Mouse (Mus musculus) neutrophil, adult 83 days (primary cell): ENCODE results near the gene Aacs. TPM values are rescaled to one million over a fixed set of nuclear protein-coding genes. Genes with fewer than 3 reads are reported as not detected.

Source experiments
- total RNA-seq, 2 experiments: library from RNA; stranded (reverse); gene quantifications; one replicate each; pipeline ENCODE4 v1.2.4; 2023

The Aacs gene
- total RNA-seq: 10 to 100 TPM; 46.6 to 46.7 TPM

DNA sequence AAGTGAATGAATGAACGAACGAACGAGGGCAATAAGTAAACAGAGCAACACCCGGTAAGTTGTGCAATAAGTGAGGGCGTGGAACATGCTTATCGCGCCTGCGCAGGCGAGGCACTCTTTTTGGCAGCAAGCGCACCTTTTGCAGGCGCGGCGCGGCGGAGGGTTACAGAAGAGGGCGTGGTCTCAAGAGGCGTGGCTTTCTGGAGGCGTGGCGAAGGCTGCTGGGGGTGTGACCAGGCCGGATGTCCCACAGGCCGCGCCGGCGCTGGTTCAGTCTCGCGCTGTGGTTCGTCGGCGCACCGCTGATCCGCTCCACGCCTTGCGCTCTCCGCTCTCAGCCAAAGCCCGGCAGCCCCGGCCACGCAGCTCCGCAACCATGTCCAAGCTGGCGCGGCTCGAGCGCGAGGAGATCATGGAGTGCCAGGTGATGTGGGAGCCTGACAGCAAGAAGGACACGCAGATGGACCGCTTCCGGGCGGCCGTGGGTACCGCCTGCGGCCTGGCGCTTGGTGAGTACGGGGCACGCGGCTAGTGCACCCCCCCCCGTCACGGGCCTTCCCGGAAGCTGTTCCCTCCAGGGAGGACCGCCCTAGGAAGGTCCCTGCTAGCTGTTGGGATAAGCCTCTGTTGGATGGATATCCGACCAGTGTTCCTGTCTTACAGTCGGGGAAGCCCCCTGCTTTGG, at the start of gene Aacs:
Gene Aacs (plus strand): TSS at position 214 of the 685 bp plus-strand sequence.

GRCm38 (mm10) chr5:125433793-125434337, 41.7 kb upstream of the Aacs start, which contains the start of gene Dhx37:
Dhx37 (minus strand) TSS chr5:125434121.

GRCm38 (mm10) chr5:125441234-125442114, 34.1 kb upstream of the Aacs start, which contains the start of gene Bri3bp:
Bri3bp (plus strand) TSS chr5:125441568.

DNA sequence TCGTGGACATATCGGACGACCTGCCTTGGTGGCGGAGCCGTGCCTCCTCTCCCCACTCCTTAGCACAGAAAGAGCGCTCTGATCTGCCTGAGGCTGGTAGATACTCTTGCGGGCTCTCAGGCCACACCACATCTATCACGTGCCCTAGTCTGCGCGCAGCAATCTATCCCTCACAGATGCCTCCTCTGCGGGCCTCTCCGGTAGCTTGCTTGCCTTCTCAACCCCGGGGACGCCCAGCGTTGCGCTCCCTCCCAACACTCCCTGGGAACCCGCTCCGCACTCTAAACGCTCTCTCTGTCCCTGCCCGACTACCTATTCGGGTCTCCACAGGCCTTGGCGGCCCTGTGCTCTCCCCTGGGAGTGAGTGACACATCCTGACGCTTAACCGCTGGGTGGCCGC, 56.0 kb downstream of the Aacs start, which contains the start of gene Tmem132b:
Gene Tmem132b (plus strand): TSS at position 141 of the 400 bp plus-strand sequence.

Other genes starting within 250 kb of the Aacs start
- gene Scarb1, start 134.7 kb upstream of the Aacs start, total RNA-seq: 10 to 100 TPM; 59.4 to 67.0 TPM
- 1 to 10 TPM; 2.0 to 2.3 TPM for gene Gm10382, start 86.5 kb upstream of the Aacs start, total RNA-seq
- gene Ubc, start 85.6 kb upstream of the Aacs start, total RNA-seq: 1,000 to 10,000 TPM; 2,261 to 2,512 TPM
- 1 to 10 TPM; 8.1 to 9.6 TPM for gene Dhx37, start 41.7 kb upstream of the Aacs start, total RNA-seq
- gene Bri3bp, start 34.2 kb upstream of the Aacs start, total RNA-seq: 10 to 100 TPM; 24.4 to 25.3 TPM
- gene Tmem132b, start 56.0 kb downstream of the Aacs start, total RNA-seq: 1 to 10 TPM in 1 of 2 experiments, under 1 TPM in 1; 0.77 to 1.7 TPM